Mouse (Mus musculus): ENCODE measurements at regions not wholly inside any gene's neighbourhood (a gene's known extent, or its start where the extent isn't known, plus 50 kb on each side); places are given as distances from the start of the nearest gene placed in this dataset.
A peak's percentile ranks its signal among the peaks of the same experiment; 100 is the strongest.

GRCm38 (mm10) chr13:82849037-82849436 is 654.8 kb upstream of the Mef2c start:
- no peak for TF ChIP-seq CTCF (IDR thresholded peaks at IDR 0.05; ENCODE audit: low read depth)

GRCm38 (mm10) chr13:82869869-82870268 is 634.0 kb upstream of the Mef2c start:
- H3K4me2 ChIP-seq (ENCODE audit: low read depth), result no peak overlapping the region
- no peaks in the 10 kb centered on the region for H3K4me1 ChIP-seq (ENCODE audit: insufficient read depth)
- ATAC-seq (no peak), DNase-seq (no peak)
- TF ChIP-seq CTCF (IDR thresholded peaks at IDR 0.05; ENCODE audit: low read depth), result no peak
- no peaks in the 10 kb centered on the region for H3K36me3 ChIP-seq (ENCODE audit: insufficient read depth)
- H3K9ac ChIP-seq, result no peak overlapping the region
- no peak overlapping the region for H3K27ac ChIP-seq (ENCODE audit: low read depth, low read length)
- no peaks in the 10 kb centered on the region for H3K9me3 ChIP-seq (ENCODE audit: low read length)
- H3K27me3 ChIP-seq (ENCODE audit: insufficient read depth, low read length), result no peaks in the 10 kb centered on the region
- H3K4me3 ChIP-seq (ENCODE audit: low read depth, low read length), result no peak overlapping the region

More at GRCm38 (mm10) chr13:82849037-82849436, 654.8 kb upstream of the Mef2c start:
- no peaks in the 10 kb centered on the region for H3K9me3 ChIP-seq (ENCODE audit: low read length)
- no peak overlapping the region for H3K4me3 ChIP-seq (ENCODE audit: low read depth, low read length)
- no peak overlapping the region for H3K27ac ChIP-seq (ENCODE audit: low read depth, low read length)
- no peak overlapping the region for H3K9ac ChIP-seq
- 69% methylated on average over 3 of the region's 3 CpGs for WGBS
- no peaks in the 10 kb centered on the region for H3K36me3 ChIP-seq (ENCODE audit: insufficient read depth)
- H3K27me3 ChIP-seq (ENCODE audit: insufficient read depth, low read length), result no peaks in the 10 kb centered on the region
- ATAC-seq, result no peak
- DNase-seq, result no peak
- H3K4me1 ChIP-seq (ENCODE audit: insufficient read depth), result no peaks in the 10 kb centered on the region
- no peak overlapping the region for H3K4me2 ChIP-seq (ENCODE audit: low read depth)

GRCm38 (mm10) chr13:82874091-82874490 is 629.7 kb upstream of the Mef2c start:
- H3K27ac ChIP-seq (ENCODE audit: low read depth, low read length), result no peak overlapping the region
- H3K4me3 ChIP-seq (ENCODE audit: low read depth, low read length), result no peak overlapping the region
- no peak overlapping the region for H3K9ac ChIP-seq
- H3K27me3 ChIP-seq (ENCODE audit: insufficient read depth, low read length), result no peaks in the 10 kb centered on the region
- ATAC-seq (no peak), DNase-seq (no peak)
- H3K4me2 ChIP-seq (ENCODE audit: low read depth), result no peak overlapping the region
- WGBS, result 59% methylated on average over 1 of the region's 1 CpGs
- no peaks in the 10 kb centered on the region for H3K4me1 ChIP-seq (ENCODE audit: insufficient read depth)
- no peaks in the 10 kb centered on the region for H3K9me3 ChIP-seq (ENCODE audit: low read length)
- TF ChIP-seq CTCF (IDR thresholded peaks at IDR 0.05; ENCODE audit: low read depth), result no peak
- H3K36me3 ChIP-seq (ENCODE audit: insufficient read depth), result no peaks in the 10 kb centered on the region

DNA sequence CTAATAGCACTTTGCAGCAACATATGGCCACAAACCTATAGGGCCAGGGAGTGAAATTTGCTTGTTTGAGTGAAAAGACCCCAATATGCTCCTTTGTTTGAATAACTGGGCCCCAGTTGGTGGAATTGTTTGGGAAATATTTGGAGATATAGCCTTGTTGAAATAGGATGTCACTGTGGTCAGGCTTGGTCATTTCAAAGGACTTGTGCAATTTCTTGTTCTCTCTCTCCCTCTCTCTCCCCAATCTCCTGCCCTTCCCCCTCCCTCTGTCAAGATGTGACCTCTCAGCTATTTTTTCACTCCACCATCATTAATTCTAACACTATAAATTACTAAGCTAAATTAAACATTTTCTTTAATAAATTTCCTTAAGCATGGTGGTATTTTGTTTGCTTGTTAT is 620.5 kb upstream of the Mef2c start:
- Histone ChIP-seq H3K27ac (ENCODE audit: low read depth, low read length) (no peak overlapping the region), H3K4me3 (ENCODE audit: low read depth, low read length) (no peak overlapping the region), H3K9ac (no peak overlapping the region), H3K4me1 (ENCODE audit: insufficient read depth) (no peaks in the 10 kb centered on the region), H3K27me3 (ENCODE audit: insufficient read depth, low read length) (no peaks in the 10 kb centered on the region), H3K4me2 (ENCODE audit: low read depth) (no peak overlapping the region), H3K9me3 (ENCODE audit: low read length) (no peaks in the 10 kb centered on the region), H3K36me3 (ENCODE audit: insufficient read depth) (no peaks in the 10 kb centered on the region)
- no peak for ATAC-seq
- DNase-seq, result no peak
- no peak for TF ChIP-seq CTCF (IDR thresholded peaks at IDR 0.05; ENCODE audit: low read depth)

- Histone ChIP-seq H3K4me2 (ENCODE audit: low read depth) (no peak overlapping the region), H3K4me3 (ENCODE audit: low read depth, low read length) (no peak overlapping the region), H3K4me1 (ENCODE audit: insufficient read depth) (no peaks in the 10 kb centered on the region), H3K9ac (no peak overlapping the region), H3K9me3 (ENCODE audit: low read length) (no peaks in the 10 kb centered on the region), H3K27ac (ENCODE audit: low read depth, low read length) (no peak overlapping the region), H3K36me3 (ENCODE audit: insufficient read depth) (no peaks in the 10 kb centered on the region), H3K27me3 (ENCODE audit: insufficient read depth, low read length) (no peaks in the 10 kb centered on the region)
- TF ChIP-seq CTCF (IDR thresholded peaks at IDR 0.05; ENCODE audit: low read depth), result no peak
- ATAC-seq (no peak), DNase-seq (no peak)
- 80% methylated on average over 1 of the region's 1 CpGs for WGBS
Observed at GRCm38 (mm10) chr13:82888755-82889154, 615.1 kb upstream of the Mef2c start.

DNA sequence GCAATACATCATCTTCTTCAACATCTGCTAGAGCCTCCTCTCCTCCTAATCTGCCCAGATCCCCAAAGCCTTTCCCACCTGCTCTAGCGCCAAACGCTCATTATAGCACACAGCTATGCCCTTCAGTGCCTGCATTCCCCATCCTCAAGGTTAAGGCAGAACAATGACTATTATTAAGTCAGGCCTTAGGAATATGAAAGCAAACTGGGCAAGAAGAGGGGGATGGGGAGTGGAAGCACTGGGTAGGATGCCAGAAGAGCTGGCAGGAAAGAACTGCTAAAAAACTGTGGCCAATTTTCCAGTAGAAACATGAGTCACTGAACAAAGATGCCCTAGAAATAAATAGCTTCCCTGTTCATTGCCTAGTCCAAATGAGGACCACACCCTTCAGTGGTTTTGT is 611.1 kb upstream of the Mef2c start:
- Histone ChIP-seq H3K36me3 (ENCODE audit: insufficient read depth) (no peaks in the 10 kb centered on the region), H3K27ac (ENCODE audit: low read depth, low read length) (no peak overlapping the region), H3K9ac (no peak overlapping the region), H3K9me3 (ENCODE audit: low read length) (no peaks in the 10 kb centered on the region), H3K4me2 (ENCODE audit: low read depth) (no peak overlapping the region), H3K27me3 (ENCODE audit: insufficient read depth, low read length) (no peaks in the 10 kb centered on the region), H3K4me3 (ENCODE audit: low read depth, low read length) (no peak overlapping the region), H3K4me1 (ENCODE audit: insufficient read depth) (no peaks in the 10 kb centered on the region)
- DNase-seq, result peak; percentile 43
- no peak for ATAC-seq
- no peak for TF ChIP-seq CTCF (IDR thresholded peaks at IDR 0.05; ENCODE audit: low read depth)
- 48% methylated on average over 2 of the region's 2 CpGs for WGBS

- H3K27ac ChIP-seq (ENCODE audit: low read depth, low read length), result no peak overlapping the region
- H3K4me3 ChIP-seq (ENCODE audit: low read depth, low read length), result no peak overlapping the region
- ATAC-seq (no peak), DNase-seq (no peak)
- H3K4me1 ChIP-seq (ENCODE audit: insufficient read depth), result 0 out of 2 replicates have a peak, but pooled peaks cover 2% of the 10 kb centered on the region
- H3K27me3 ChIP-seq (ENCODE audit: insufficient read depth, low read length), result no peaks in the 10 kb centered on the region
- WGBS, result 58% methylated on average over 4 of the region's 4 CpGs
- no peak for TF ChIP-seq CTCF (IDR thresholded peaks at IDR 0.05; ENCODE audit: low read depth)
- no peaks in the 10 kb centered on the region for H3K36me3 ChIP-seq (ENCODE audit: insufficient read depth)
- no peaks in the 10 kb centered on the region for H3K9me3 ChIP-seq (ENCODE audit: low read length)
- no peak overlapping the region for H3K4me2 ChIP-seq (ENCODE audit: low read depth)
- no peak overlapping the region for H3K9ac ChIP-seq
Observed at GRCm38 (mm10) chr13:82899686-82900085, 604.1 kb upstream of the Mef2c start.

DNA sequence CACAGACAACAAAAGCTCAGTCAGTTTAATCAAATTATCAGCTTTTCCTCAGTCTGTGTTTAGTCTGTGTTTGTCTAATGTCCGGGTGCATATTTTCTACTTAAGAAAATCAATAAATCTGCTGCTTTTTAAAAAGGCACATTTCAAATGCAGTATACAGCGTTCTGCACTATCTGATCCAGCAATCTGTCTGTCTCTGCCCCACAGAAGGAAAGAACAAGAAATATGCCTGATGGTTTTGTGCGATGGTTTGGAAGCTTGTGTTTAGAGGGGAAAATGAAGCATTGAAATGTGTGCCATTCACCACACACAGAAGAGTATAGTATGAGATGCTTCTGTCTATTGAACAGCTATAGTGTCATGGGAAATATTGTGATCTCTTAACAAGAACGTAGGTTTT is 601.7 kb upstream of the Mef2c start:
- Histone ChIP-seq H3K9me3 (ENCODE audit: low read length) (no peaks in the 10 kb centered on the region), H3K9ac (no peak overlapping the region), H3K36me3 (ENCODE audit: insufficient read depth) (no peaks in the 10 kb centered on the region), H3K27me3 (ENCODE audit: insufficient read depth, low read length) (no peaks in the 10 kb centered on the region), H3K4me3 (ENCODE audit: low read depth, low read length) (no peak overlapping the region), H3K4me2 (ENCODE audit: low read depth) (no peak overlapping the region), H3K4me1 (ENCODE audit: insufficient read depth) (0 out of 2 replicates have a peak, but pooled peaks cover 2% of the 10 kb centered on the region), H3K27ac (ENCODE audit: low read depth, low read length) (no peak overlapping the region)
- 38% methylated on average over 4 of the region's 4 CpGs for WGBS
- ATAC-seq, result no peak
- DNase-seq, result peak; percentile 21
- no peak for TF ChIP-seq CTCF (IDR thresholded peaks at IDR 0.05; ENCODE audit: low read depth)

All from forebrain, postnatal 0 days (tissue).